Mouse (Mus musculus) myocyte (in vitro differentiated cells): Measurements from ENCODE around the gene Dnaic1. TPM values are rescaled to one million over a fixed set of nuclear protein-coding genes. Genes with fewer than 3 reads are reported as not detected.

Source experiments
- H3K27me3 ChIP-seq: one replicate; pipeline ENCODE4 v1.6.1; 2011; ENCODE audit not compliant: control insufficient read depth, insufficient read depth, insufficient read length
- H3K36me3 ChIP-seq: one replicate; pipeline ENCODE4 v1.6.1; 2011; ENCODE audit not compliant: control insufficient read depth, insufficient read depth
- H3K4me2 ChIP-seq: one replicate; pipeline ENCODE4 v1.6.1; 2011; ENCODE audit warnings: low read depth, control low read depth
- H3K4me3 ChIP-seq: one replicate; pipeline ENCODE4 v1.5.1; 2011; ENCODE audit warnings: mild to moderate bottlenecking, control low read depth, moderate library complexity
- H3K79me2 ChIP-seq: one replicate; pipeline ENCODE4 v1.6.1; 2011; ENCODE audit not compliant: control insufficient read depth, insufficient read depth
- H3ac ChIP-seq: one replicate; pipeline ENCODE4 v1.6.1; 2011; ENCODE audit not compliant: control insufficient read depth, insufficient read length
- CEBPB ChIP-seq: IDR thresholded peaks from 2 replicates; pipeline ENCODE4 v1.6.1; 2011; ENCODE audit warnings: mild to moderate bottlenecking, moderate library complexity; ENCODE audit not compliant: poor library complexity, insufficient read depth, severe bottlenecking
- E2F4 ChIP-seq: IDR thresholded peaks from one replicate; pipeline ENCODE4 v1.6.1; 2011; ENCODE audit warnings: mild to moderate bottlenecking, control low read depth, moderate library complexity; ENCODE audit not compliant: insufficient read depth
- MAX ChIP-seq: IDR thresholded peaks from one replicate; pipeline ENCODE4 v1.6.1; 2011; ENCODE audit warnings: low read depth, mild to moderate bottlenecking, control low read depth
- MYOD1 ChIP-seq, 3 experiments: IDR thresholded peaks; one replicate each; pipeline ENCODE4 v1.6.1; 2011; ENCODE audit warnings: control low read depth in 2 of 3, low read depth in 2 of 3, mild to moderate bottlenecking in 2 of 3, moderate library complexity in 1 of 3; ENCODE audit not compliant: insufficient read length in 2 of 3, control insufficient read depth in 1 of 3
- MYOG ChIP-seq, 3 experiments: IDR thresholded peaks; one replicate each; pipeline ENCODE4 v1.6.1; 2011; ENCODE audit warnings: control low read depth in 2 of 3, low read depth in 2 of 3, mild to moderate bottlenecking in 2 of 3; ENCODE audit not compliant: insufficient read length in 2 of 3, control insufficient read depth in 1 of 3, insufficient read depth in 1 of 3
- POLR2A ChIP-seq: IDR thresholded peaks from one replicate; pipeline ENCODE4 v1.6.1; 2011; ENCODE audit warnings: low read depth, mild to moderate bottlenecking, control low read depth, moderate library complexity; ENCODE audit not compliant: insufficient read length
- POLR2AphosphoS2 ChIP-seq: IDR thresholded peaks from one replicate; pipeline ENCODE4 v1.6.1; 2011; ENCODE audit warnings: low read depth, control low read depth; ENCODE audit not compliant: insufficient read length
- REST ChIP-seq: IDR thresholded peaks from one replicate; pipeline ENCODE4 v1.6.1; 2011; ENCODE audit warnings: mild to moderate bottlenecking, control low read depth, moderate library complexity; ENCODE audit not compliant: insufficient read depth, insufficient read length
- SRF ChIP-seq: IDR thresholded peaks from one replicate; pipeline ENCODE4 v1.6.1; 2011; ENCODE audit warnings: low read depth; ENCODE audit not compliant: control insufficient read depth, insufficient read length
- TCF12 ChIP-seq: IDR thresholded peaks from one replicate; pipeline ENCODE4 v1.6.1; 2011; ENCODE audit warnings: mild to moderate bottlenecking, control low read depth; ENCODE audit not compliant: poor library complexity, insufficient read depth, severe bottlenecking
- TCF3 ChIP-seq: IDR thresholded peaks from one replicate; pipeline ENCODE4 v1.6.1; 2011; ENCODE audit warnings: low read depth, control low read depth; ENCODE audit not compliant: insufficient read length
- USF1 ChIP-seq: IDR thresholded peaks from one replicate; pipeline ENCODE4 v1.6.1; 2011; ENCODE audit warnings: low read depth, mild to moderate bottlenecking, control low read depth, moderate library complexity
- polyA plus RNA-seq: library from polyadenylated mRNA; unstranded; fragments of >200 nt; fragmentation: generic; extraction: Trizol; gene quantifications from one replicate; pipeline ENCODE4 v1.2.1, GENCODE M21; 2012; ENCODE audit warnings: missing spikeins

The Dnaic1 gene
- polyA plus RNA-seq, 1 experiment: 0.08 TPM

GRCm38 (mm10) chr4:41672522-41672963, 103.0 kb downstream of the Dnaic1 start:
- peaks cover 53% of the 10 kb centered on the region for H3K27me3 ChIP-seq
- H3K4me2 ChIP-seq: no peak overlapping the region
- H3K4me3 ChIP-seq: no peak overlapping the region
- TF ChIP-seq POLR2A (no peak), USF1 (no peak), MYOD1 (IDR thresholded peaks at IDR 0.05; ENCODE audit: control insufficient read depth in 1 of 3, insufficient read length in 2 of 3, low read depth in 2 of 3) (no peak), MYOG (IDR thresholded peaks at IDR 0.05; ENCODE audit: control insufficient read depth in 1 of 3, insufficient read depth in 1 of 3, insufficient read length in 2 of 3, low read depth in 2 of 3) (no peak), CEBPB (no peak), TCF12 (no peak), POLR2AphosphoS2 (no peak), E2F4 (no peak), SRF (no peak), MAX (no peak), REST (no peak), TCF3 (no peak)
- H3K36me3 ChIP-seq: no peaks in the 10 kb centered on the region
- H3K79me2 ChIP-seq: no peaks in the 10 kb centered on the region
- H3ac ChIP-seq: no peak overlapping the region

- no peak overlapping the region for H3K4me2 ChIP-seq
- TF ChIP-seq CEBPB: no peak
- TF ChIP-seq REST: no peak
- H3K27me3 ChIP-seq: peaks cover 57% of the 10 kb centered on the region
Measured at GRCm38 (mm10) chr4:41673186-41673585, 103.6 kb downstream of the Dnaic1 start.

GRCm38 (mm10) chr4:41676248-41677005, 106.9 kb downstream of the Dnaic1 start:
- Histone ChIP-seq H3K79me2 (no peaks in the 10 kb centered on the region), H3K4me3 (no peak overlapping the region), H3K36me3 (no peaks in the 10 kb centered on the region), H3K27me3 (peaks cover 78% of the 10 kb centered on the region), H3ac (no peak overlapping the region), H3K4me2 (no peak overlapping the region)
- TF ChIP-seq USF1 (no peak), MAX (no peak), POLR2AphosphoS2 (no peak), POLR2A (no peak), MYOD1 (IDR thresholded peaks at IDR 0.05; ENCODE audit: control insufficient read depth in 1 of 3, insufficient read length in 2 of 3, low read depth in 2 of 3) (no peak), E2F4 (no peak), CEBPB (no peak), SRF (no peak), TCF3 (no peak), REST (no peak), TCF12 (no peak), MYOG (IDR thresholded peaks at IDR 0.05; ENCODE audit: control insufficient read depth in 1 of 3, insufficient read depth in 1 of 3, insufficient read length in 2 of 3, low read depth in 2 of 3) (no peak)

More at GRCm38 (mm10) chr4:41673186-41673585, 103.6 kb downstream of the Dnaic1 start:
- H3K4me3 ChIP-seq: no peak overlapping the region
- H3K36me3 ChIP-seq: no peaks in the 10 kb centered on the region
- no peak overlapping the region for H3ac ChIP-seq
- no peaks in the 10 kb centered on the region for H3K79me2 ChIP-seq

GRCm38 (mm10) chr4:41677006-41677629, 107.5 kb downstream of the Dnaic1 start:
- H3K4me2 ChIP-seq: no peak overlapping the region
- H3ac ChIP-seq: no peak overlapping the region
- H3K36me3 ChIP-seq: no peaks in the 10 kb centered on the region
- H3K4me3 ChIP-seq: no peak overlapping the region
- H3K79me2 ChIP-seq: no peaks in the 10 kb centered on the region
- H3K27me3 ChIP-seq: peaks cover 83% of the 10 kb centered on the region
- TF ChIP-seq USF1 (no peak), TCF3 (no peak), TCF12 (no peak), POLR2AphosphoS2 (no peak), MYOG (IDR thresholded peaks at IDR 0.05; ENCODE audit: control insufficient read depth in 1 of 3, insufficient read depth in 1 of 3, insufficient read length in 2 of 3, low read depth in 2 of 3) (no peak), MAX (no peak)

GRCm38 (mm10) chr4:41678863-41679262, 109.3 kb downstream of the Dnaic1 start:
- TF ChIP-seq SRF: no peak
- TF ChIP-seq POLR2AphosphoS2: no peak
- no peak for TF ChIP-seq REST
- no peak for TF ChIP-seq MAX
- no peak for TF ChIP-seq MYOD1 (IDR thresholded peaks at IDR 0.05; ENCODE audit: control insufficient read depth in 1 of 3, insufficient read length in 2 of 3, low read depth in 2 of 3)
- TF ChIP-seq CEBPB: no peak
- TF ChIP-seq TCF12: no peak
- no peak for TF ChIP-seq USF1
- no peak for TF ChIP-seq MYOG (IDR thresholded peaks at IDR 0.05; ENCODE audit: control insufficient read depth in 1 of 3, insufficient read depth in 1 of 3, insufficient read length in 2 of 3, low read depth in 2 of 3)
- TF ChIP-seq TCF3: no peak
- TF ChIP-seq POLR2A: no peak
- TF ChIP-seq E2F4: no peak
- peaks cover 74% of the 10 kb centered on the region for H3K27me3 ChIP-seq
- no peak overlapping the region for H3K4me2 ChIP-seq
- H3K79me2 ChIP-seq: no peaks in the 10 kb centered on the region
- no peak overlapping the region for H3K4me3 ChIP-seq
- no peak overlapping the region for H3ac ChIP-seq
- H3K36me3 ChIP-seq: no peaks in the 10 kb centered on the region
